Mouse (Mus musculus) gonadal fat pad, adult 2 months (tissue): ENCODE measurements at regions not wholly inside any gene's neighbourhood (a gene's known extent, or its start where the extent isn't known, plus 50 kb on each side); places are given as distances from the start of the nearest gene placed in this dataset.

Experiments
- DNase-seq: peaks from one replicate; pipeline ENCODE4 v3.0.0-alpha.2; 2012; ENCODE audit warnings: low read depth

DNA sequence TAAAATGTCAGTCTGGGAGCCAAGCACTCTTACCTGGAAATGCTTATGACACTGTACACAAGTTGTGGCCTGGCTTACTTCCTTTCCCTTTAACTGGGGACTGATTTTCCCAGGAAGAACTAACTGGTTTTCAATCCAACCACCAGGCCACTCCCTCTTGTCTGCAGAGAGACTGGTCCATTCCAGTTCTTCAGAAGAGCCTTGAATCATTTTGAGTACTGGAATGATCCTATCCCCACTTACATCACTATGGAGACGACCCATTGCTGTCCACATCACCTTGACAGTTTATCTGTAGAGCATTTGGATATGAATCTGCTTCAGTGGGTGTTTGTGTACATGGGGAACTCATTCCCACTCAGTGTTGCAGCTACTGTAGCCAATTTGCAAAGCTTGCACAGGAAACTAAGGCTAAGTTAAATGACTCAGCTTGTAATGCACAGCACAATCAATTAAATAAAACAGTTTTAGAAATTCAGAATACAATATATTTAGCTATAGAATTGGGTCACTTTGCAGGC is 121.7 kb upstream of the Prep start:
- no peak for DNase-seq

DNA sequence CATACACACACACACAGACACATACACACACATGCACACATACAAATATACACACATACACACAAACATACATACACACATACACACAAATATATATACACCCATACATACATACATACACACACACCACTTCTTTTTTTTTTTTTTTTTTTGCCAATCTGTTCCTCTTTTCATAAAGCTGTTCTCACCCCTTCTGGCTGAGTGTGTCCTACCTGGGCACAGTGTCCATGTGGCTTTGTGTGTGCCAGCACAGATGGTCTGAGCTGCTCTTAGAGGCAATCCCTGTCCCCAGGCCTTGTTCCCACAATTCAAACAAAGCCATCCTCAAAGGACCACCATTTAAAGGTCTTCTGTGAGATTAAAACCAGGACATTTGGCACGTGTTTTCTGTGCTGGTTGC is 127.6 kb upstream of the Prep start:
- no peak for DNase-seq

DNA sequence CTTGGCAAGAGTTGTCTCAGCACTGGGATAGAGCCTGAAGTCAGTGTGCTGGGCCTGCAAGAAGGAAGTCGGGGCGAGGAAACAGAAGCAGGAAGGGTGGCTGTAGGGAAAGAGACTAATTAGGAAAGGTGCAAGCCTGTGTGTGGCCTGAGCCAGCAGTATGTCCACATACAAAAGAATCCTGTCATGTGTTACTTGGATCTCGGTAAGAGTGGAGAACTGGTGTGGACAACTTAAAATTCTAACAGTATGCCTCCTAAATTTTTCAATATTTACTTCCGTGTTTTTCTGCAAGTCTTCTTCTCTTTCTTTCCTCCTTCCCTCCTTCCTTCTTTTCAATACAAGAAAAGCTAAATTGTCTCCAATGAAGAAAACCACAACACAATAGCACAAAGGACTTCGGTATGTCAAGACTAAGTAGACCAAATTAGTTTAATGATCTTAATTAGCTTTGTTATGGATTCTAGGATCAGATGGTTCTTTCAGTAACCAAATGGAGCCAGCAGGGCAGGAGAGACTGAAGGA is 130.0 kb upstream of the Prep start:
- peak; percentile 28 for DNase-seq

DNA sequence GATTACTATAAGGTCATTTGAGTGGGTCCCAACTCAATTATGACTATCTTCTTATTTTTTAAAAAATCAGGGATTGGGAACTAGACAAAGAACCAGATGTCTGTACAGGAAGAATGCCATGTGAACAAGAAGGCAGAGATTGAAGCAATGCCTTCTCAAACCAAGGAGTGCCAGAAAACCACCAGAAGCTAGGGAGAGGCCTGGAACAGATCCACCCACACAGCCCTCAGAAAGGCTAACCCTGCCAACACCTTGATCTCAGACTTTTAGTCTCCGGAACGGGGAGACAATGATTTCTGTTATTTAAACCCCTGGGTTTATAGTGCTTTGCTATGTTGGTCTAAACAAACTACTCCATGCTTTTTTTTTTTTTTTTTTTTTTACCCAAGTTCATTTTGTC is 136.2 kb upstream of the Prep start:
- DNase-seq: no peak

DNA sequence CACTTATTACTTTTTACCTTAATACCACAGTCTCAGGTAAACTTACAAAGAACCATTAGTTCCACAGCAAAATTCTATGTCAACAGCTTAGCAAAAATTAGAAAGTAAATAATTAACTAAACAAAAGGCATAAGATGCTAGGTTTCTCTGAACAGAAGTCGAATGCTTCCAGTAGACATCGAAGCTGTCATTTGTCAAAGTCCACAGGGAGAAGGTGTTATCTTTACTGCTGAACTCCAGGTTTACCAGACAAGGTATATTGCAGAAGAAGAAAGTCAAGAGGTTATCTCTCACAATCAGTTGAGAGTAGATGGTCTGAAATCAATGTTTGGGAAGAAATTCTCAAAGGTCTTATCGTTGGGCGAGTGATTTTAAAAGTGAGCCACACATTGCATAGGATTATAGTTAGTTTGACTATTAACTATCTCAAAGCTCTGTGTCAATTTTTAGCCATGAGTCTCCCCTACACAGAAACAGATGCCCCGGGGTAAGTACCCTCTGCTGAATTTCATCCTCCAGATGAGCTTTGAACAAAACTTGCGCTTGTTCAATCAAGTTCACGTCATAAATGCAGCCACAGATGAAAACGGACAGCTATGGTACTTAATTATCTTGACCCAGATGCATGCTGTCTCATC is 153.1 kb upstream of the Prep start:
- no peak for DNase-seq

DNA sequence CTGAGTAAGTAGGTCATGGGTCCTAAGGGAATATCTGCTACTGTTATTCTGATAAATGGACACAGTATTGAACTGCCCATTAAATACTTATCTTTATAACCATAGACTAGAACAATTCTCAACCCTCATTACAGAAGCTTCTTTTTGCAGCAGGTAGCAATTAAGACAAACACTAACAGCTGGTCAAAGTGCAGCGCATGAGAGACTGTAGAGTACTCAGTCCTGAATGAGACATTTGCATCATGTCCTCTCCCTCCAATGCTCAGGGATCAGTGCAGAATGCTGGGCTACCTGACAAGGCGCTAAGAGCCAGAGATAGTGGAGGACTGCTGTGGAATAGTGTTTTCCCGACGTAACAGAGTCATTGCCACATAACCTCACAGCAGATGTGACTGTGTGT is 162.5 kb upstream of the Prep start:
- DNase-seq: no peak

DNA sequence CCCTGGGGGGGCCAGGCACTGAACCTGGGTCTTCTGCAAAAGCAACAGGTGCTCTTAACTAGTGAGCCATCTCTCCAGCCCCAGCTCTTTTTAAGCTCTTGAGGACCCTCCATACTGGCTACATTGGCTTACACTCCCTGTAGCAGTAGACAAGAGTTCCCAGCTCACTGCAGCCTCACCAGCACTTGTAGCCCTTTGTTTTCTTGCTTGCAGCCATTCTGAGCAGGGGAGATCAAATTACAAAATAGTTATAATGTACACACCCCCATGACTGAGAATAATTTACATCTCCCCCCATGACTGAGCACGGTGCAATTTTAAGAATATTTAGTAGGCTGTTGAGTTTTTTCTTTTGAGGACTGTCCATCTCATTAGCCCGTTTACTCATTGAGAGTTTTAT is 165.8 kb upstream of the Prep start:
- DNase-seq: no peak

DNA sequence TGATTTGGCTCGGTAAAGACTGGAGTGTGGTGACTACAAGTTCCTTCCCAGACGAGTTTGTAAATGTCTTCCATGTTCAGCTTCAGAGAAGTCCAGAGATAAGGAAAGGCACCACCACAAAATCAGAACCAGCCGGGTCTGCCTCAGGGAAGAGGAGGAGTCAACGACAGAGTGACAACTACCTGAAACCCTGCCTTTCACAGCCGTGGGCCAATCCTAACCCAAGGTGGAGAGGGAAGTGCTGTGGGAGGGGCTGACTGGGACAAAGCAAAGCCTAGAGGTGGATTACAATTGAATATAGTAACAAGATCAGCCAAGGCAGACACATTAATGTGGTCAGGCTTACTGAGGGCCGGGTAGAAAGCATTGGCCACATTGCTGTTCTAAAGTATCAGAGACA is 174.9 kb upstream of the Prep start:
- no peak for DNase-seq

DNA sequence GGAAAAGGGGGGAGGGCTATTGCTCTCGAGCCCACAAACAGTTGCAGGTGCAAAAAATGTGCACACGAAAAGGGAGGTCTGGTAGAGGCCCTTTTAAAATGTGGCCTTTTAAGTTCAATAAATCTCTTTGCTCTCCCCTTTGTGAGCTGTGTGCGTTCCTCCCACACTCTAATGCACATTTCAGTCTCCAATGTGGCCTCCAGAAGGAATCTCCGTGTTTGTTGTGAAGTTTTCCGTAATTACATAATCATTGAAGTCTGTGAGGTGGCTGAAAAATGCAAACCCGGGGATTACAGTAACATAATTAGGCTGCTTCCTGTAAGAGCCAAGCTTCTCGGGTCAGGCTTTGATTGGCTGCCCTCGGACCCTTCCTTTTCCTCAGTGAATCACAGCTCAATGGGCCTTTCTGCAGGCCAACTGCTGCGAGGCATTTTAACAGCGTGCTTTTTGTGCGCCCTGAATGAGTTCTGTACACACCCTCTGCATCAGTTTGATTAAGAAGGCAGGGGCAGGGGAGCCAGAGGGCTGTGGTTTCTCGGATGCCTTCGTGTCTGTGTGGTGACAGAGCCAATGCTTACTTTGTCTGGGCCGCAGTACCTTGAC is 179.8 kb upstream of the Prep start:
- DNase-seq: no peak

DNA sequence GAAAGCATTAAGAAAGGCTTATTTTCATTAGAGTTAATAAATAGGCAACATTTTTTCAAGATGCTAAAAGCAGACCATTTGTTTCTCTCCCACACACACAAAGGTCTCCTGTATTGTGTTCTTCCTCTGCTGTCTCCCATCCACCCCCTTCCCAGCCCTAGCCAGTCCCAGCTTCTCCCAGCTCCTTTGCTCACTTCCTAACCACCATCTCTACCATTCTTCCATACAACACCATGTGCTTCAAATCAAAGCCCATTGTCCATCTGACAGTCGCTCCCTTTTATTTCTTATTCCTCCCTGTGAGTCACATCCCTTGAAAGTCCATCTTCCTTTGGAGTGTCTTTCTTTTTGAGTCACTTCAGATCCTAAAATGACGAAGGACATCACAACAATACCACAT is 185.0 kb upstream of the Prep start:
- no peak for DNase-seq

DNA sequence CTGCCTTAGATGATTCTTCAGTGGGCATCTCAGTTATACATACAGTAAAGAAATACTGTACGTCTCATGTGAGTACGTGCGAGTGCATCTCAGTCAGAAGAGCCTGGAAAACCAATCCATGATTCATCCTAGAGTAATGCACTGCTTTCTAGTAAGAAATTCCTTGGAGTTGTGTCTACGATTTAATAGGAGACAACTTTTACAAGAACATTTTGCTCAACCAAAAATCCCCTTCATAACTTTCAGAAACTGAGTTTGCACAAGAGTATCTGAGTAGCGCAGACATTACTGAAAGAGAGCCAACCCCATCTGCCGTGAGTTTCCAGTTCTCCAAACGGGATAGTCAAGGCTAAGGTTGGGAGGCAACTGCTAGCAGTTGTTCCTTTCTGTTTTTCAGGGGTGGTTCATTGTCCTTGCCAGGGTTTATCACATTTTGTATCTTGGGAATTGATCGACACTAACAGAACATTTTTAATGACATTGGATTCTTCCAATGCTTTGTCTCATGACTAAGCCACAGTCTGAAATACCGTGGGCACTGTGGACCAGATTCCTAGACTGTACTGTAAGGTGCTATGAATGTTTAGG is 189.8 kb upstream of the Prep start:
- peak; percentile 26 for DNase-seq

DNA sequence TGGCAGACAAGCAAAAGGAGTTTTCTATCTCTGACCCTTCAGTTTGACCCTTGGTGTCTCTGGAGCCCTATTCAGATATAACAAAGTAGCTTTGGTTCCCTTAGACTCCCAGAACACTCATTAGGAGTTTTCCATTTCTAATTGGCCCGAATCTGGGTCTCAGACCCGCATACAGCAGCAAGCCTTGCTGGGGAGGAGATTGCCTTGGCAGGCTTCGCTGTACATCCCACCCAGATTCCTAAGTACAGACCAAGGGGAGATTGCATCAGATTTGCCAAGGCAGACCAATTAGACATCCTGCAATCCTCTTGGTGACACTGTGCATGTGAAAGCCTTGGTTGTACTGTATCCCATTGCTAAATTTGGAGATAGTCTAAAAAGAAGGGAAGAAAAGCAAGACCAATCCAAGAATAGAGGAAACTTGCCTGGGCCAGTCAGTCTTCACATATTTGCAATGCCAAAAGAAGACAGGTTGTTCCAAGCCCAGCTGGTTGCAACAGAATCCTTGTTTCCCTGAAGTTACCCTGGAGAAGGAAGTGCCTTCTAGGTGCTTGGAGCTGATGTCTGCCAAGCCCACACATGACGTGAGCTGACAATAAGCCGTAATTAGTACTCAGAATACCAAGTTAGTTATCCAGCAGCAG is 193.2 kb upstream of the Prep start:
- peak; percentile 84 for DNase-seq

DNA sequence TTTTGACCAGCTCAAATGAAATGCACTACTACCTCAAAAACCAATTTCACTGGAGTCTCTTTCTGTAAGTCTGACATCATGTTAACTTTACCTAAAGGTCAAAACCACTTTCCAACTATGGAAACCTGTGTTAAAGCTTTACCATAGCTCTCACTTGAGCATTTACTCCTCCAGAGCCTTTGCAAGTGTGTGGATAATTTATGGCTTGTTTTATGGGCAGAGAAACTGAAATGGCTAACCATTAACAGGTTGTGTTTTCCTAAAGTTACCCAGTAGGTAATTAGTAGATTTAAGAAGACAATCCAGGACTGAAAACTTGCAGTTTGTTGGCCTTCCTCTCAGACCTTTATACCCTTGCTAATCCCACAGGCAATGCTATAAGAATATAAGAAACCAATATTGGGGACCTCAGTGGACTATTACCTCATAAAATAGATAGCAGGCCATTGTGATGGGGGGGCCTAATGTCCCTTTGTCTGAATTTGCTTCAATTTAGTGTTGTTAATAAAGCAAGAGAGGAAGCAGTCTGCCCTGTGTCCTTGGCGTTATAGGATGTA is 202.7 kb upstream of the Prep start:
- no peak for DNase-seq

DNA sequence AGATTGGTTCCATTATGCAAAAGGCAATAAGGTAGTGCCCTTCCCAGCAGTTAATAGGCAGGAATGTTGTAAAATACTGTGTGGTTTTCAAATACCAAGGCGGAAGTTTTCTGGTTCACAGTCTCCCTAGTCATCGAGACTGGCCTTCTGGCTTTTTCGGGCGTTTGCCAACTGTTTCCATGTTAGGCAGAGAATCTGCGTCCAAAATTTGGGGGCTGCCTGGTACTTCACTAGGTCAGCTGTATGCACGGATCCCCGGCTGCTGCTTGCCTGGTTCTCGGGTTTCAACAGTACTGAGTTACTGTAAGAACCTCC is 204.7 kb upstream of the Prep start:
- DNase-seq: no peak

DNA sequence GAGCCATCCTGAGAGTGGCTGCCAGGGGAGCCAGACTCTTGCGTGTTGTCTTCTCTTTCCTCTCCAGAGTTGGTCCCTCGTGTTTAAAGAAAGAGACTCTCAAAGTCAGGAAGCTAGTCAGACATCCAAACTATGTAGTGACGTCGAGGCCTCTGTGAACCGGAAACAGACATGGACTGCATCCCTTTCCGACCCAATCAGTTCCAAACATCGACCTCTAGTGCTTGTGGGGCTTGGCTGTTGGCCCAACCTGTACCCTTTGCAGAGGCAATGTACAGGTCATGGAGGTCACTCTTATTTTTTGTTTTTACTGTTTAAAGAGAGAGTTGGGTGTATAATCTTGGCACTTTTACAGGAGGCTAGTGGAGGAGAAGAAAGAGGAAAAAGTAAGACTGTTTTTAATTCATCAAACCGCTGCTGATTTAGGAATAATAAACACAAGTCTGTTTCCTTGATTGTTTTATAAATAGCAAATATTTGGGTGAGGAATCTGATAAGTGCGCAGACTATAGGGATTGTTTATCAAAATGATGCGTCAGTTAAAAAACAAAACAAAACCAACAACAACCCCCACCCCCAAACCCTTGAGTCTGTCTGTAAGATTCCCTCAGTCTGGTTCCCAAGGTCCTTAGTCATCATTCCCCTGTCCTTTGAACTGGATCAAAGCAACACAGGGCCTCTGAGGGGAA is 205.2 kb upstream of the Prep start:
- no peak for DNase-seq

DNA sequence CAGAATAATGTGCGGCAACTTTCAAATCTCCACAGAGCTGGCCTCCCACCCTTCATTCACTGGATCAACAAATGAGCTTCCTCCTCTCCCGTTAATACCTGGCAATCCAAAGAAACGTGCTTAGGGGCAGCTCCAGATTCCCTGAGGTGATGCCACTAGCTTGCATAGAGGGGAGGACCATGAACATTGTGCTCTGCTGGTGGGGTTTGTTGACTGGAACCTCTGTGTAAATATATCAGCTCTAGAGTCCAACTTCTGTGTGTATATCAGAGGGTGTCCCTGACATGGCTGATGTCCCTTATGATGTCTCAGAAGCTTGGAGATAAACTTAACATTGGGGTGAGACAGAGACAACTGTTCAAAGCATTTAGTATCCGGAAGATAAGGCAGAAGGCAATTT is 209.6 kb upstream of the Prep start:
- no peak for DNase-seq

DNA sequence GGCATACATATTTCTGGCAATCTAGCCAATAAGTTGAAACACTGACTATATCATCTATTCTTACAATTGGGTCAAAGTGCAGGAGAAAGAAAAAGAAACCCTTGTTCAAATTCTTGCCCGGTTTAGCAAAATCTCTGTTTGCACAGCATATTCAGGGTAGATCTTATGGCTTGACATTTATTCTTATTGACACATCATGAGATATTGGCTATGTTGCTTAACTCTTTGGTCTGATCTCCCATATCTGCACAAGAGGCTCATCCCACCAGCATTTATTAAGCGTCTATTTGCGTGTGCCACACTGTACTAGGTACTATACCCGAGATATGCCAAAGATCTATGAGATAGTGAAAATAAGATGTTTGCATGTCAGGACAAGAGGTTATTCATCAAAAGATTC is 212.9 kb upstream of the Prep start:
- no peak for DNase-seq

DNA sequence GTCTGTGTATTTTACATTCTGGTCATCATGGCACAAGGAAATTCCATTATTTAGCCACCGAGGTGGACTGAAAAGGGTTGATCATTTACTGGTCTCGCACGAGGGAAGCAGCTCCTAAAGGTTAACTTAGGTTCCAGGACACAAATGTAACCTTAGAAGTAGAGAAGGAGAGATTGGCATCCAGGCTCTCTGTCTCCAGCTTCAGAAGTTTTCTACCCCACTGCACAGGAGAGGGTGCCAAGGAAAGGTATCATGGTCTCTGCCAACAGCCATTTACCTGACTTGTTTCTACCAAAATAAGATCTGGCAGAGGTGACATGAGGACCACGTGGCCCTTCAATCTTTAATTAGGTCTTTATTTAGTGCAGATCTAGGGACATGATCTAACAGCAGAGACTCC is 218.0 kb upstream of the Prep start:
- DNase-seq: no peak

DNA sequence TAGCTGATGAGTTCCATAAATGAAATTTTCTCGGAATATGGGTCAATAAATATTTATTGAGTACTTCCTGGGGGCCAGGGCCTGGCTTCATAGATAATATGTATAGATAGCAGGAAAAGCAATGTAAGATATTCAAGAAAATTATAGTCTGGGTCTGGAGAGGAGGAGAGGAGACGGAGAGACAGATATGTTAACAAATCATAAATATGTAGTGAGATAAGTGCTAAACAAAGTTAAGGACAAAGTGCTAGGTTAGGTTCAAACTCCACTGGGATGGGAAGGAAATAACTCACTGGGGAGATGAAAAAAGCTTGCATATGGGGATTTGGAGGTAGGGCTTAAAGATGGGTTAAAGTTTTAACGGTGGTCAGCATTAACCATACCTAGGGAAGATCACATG is 220.2 kb upstream of the Prep start:
- DNase-seq: no peak

DNA sequence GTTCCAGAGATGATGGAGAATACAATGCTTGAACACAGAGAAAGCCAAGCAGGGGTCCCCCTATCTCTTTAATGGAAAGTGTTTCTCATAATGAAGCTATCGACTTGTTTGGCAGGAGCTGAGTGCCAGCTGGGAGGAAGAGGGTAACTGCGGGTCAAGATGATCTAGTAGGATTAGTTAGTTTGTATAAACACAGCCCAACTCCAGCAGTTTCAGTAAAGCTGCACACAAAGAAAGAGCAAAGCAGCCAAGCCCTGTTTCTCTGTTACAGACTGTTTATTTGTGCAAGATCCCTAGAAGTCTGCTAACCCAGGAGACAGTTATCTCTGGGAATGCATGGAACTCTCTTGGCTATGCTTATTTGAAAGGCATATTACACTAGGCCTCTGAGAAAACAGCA is 220.9 kb upstream of the Prep start:
- DNase-seq: no peak

DNA sequence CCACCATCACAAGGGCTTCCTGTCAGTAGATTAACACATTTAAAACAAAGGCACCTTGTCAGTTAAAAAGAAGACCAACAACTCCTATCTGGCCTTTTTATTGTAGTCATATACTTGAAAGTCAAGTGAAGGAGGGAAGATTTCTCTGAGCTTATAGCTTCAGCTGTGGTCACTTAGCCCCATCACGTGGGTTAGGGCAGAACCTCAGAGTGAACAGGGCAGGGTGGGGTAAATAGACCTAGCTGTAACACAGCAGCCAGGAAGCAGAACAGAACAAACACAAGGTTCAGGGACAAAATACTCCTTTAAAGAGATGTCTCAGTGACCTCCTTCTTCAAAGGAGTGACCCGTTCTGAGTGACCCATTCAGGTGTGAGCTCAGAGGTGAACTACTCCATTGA is 226.6 kb upstream of the Prep start:
- no peak for DNase-seq

DNA sequence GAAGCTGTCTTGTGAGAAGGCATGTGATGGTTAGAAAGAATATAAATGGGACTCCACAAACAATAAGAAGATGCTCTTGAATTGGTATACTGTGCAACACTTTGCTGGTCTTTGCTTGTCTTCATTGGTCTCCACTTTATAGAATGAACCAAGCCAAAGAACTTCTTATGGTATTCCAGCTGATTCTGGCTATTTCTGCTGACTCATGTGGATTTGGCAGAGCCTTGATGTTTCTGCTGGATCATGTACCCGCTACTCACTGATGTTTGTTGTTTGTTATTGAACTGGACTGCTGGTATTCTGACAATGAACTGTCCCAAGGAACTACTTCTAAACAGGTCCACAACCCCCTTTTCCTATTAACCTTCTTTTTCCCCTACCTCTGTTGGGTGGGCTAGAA is 234.5 kb upstream of the Prep start:
- no peak for DNase-seq
